Mouse (Mus musculus) liver, postnatal 0 days (tissue): ENCODE results near the gene Rac3. TPM values are rescaled to one million over a fixed set of nuclear protein-coding genes. Genes with fewer than 3 reads are reported as not detected.
"Not testable (repeated sequence)": the region's sequence is repeated elsewhere in the genome, so short reads cannot be mapped to it uniquely, and the experiment has no call there.

ENCODE experiments used
- ATAC-seq: fragments of 200-750 bp; cut with Nextera tagmentation; 2 replicates; pipeline ENCODE4 v1.8.0; 2017; ENCODE audit warnings: mild to moderate bottlenecking, moderate library complexity
- DNase-seq: peaks from one replicate; pipeline ENCODE4 v3.0.0-alpha.2; 2016
- H3K27ac ChIP-seq: fragments of 300-500 bp; sonication (generic); 2 replicates; pipeline ENCODE4 v1.5.1; 2014; ENCODE audit warnings: antibody characterized with exemption, moderate library complexity, mild to moderate bottlenecking, low read depth
- H3K27me3 ChIP-seq: fragments of 300-500 bp; sonication (generic); 2 replicates; pipeline ENCODE4 v1.6.1; 2014; ENCODE audit warnings: low read length, control low read depth, mixed read lengths; ENCODE audit not compliant: insufficient read depth
- H3K36me3 ChIP-seq: fragments of 300-500 bp; sonication (generic); replicated peaks from 2 replicates; pipeline ENCODE4 v1.6.1; 2014; ENCODE audit warnings: mild to moderate bottlenecking, control low read depth, low read length, moderate library complexity, mixed read lengths; ENCODE audit not compliant: insufficient read depth
- H3K4me1 ChIP-seq: fragments of 300-500 bp; sonication (generic); 2 replicates; pipeline ENCODE4 v1.6.1; 2014; ENCODE audit warnings: antibody characterized with exemption, mild to moderate bottlenecking, control low read depth; ENCODE audit not compliant: insufficient read depth
- H3K4me2 ChIP-seq: fragments of 300-500 bp; sonication (generic); 2 replicates; pipeline ENCODE4 v1.6.1; 2014; ENCODE audit warnings: low read depth, mild to moderate bottlenecking, low read length, moderate library complexity, mixed read lengths
- H3K4me3 ChIP-seq: fragments of 300-500 bp; sonication (generic); 2 replicates; pipeline ENCODE4 v1.5.1; 2014; ENCODE audit warnings: low read depth, low read length
- H3K9ac ChIP-seq: fragments of 300-500 bp; sonication (generic); replicated peaks from 2 replicates; pipeline ENCODE4 v1.6.1; 2014; ENCODE audit warnings: mild to moderate bottlenecking, moderate library complexity
- H3K9me3 ChIP-seq: fragments of 300-500 bp; sonication (generic); 2 replicates; pipeline ENCODE4 v1.6.1; 2016; ENCODE audit warnings: mild to moderate bottlenecking, control low read depth, low read length, mixed read lengths
- CTCF ChIP-seq: sonication (generic); IDR thresholded peaks from 2 replicates; pipeline ENCODE4 v1.5.1; 2016; ENCODE audit warnings: antibody characterized with exemption, low read depth
- EP300 ChIP-seq: IDR thresholded peaks from 2 replicates; pipeline ENCODE4 v1.6.1; 2016; ENCODE audit warnings: antibody characterized with exemption, low read depth, mild to moderate bottlenecking
- WGBS: fragments of 180-500 bp; shearing (Covaris S2); extraction: QIAGEN DNeasy Blood & Tissue Kit; methylation state at CpG from one replicate; pipeline ENCODE4 v1.1.7; 2014; ENCODE audit not compliant: insufficient replicate concordance; 5-methylcytosine and 5-hydroxymethylcytosine counted together
- polyA plus RNA-seq: library from polyadenylated mRNA; unstranded; fragments of >200 nt; fragmentation: Nextera tagmentation; extraction: Ambion mirVana; gene quantifications from 2 replicates; pipeline ENCODE4 v1.2.1, GENCODE M21; 2015

Gene Rac3
- polyA plus RNA-seq, 1 experiment from 2014 or later, result 0.36 TPM

DNA sequence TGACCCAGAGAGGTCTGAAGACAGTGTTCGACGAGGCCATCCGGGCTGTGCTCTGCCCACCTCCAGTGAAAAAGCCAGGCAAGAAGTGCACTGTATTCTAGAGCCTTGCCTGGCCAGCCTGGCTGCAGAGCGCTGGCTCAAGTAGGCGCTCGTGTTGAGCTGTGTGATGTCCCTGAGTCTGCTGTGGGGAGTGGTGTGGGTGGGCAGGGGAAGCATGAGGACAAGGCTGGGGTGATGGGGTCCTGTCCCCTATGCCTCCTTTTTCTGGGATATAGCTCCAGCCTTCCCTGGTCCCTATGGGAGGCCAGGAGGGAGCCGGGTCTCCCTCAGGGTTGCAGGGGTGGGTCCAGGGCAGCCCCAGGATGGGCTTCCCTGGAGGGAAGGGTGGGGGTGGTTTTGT lies 2.2 kb downstream of the Rac3 start:
- Histone ChIP-seq H3K27me3 (peaks cover 24% of the 10 kb centered on the region), H3K9me3 (no peaks in the 10 kb centered on the region), H3K4me1 (peaks cover 30% of the 10 kb centered on the region), H3K9ac (no peak overlapping the region), H3K4me2 (no peak overlapping the region), H3K4me3 (no peak overlapping the region), H3K36me3 (peaks cover 9% of the 10 kb centered on the region), H3K27ac (no peak overlapping the region)
- TF ChIP-seq EP300, result no peak
- TF ChIP-seq CTCF, result no peak
- 91% methylated on average over 6 of the region's 7 CpGs for WGBS
- no peak for DNase-seq
- no peak for ATAC-seq

DNA sequence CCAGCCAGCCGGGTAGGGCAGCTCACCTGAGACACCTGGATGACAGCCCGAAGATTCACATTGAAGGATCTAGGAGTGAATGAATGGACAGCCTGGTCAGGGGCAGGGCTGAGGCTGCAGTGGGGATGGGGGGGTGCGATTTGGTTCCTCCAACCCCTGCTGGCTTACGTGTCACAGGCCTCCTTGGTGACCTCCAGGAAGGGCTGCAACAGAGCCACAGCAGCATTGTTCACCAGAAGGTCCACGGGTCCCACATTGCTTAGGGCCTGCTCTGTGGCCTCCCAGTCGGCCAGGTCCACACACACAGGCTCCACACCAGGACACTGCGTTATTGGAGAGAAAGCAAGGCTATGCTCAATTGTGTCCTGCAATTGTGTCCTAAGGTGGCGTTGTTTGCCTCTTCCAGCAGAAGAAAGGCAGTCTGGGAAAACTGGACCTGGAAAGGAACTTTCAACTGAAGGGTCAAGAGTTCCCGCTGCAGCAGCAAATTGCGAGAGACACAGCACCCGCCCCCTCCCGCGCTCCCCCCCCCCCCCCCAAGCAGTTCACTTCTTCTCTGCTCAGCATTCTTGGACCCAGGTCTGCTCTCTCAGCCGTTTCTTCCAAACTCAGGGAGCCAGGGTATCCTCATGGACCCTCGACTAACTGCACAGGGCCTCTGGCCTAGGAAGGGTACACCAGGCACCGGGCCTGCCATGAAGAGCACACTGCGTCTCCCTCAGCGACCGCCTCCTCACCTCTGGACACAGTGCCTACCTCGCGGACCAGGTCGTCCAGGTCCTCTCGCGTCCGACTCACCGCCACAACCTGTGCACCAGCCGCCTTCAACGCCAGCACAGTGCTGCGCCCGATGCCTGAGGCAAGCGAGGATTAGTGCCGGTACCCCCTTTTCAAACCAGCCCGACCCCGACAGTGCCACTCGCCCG lies 5.2 kb downstream of the Rac3 start:
- Histone ChIP-seq H3K9ac (peak overlapping the region; percentile 70), H3K27ac (peak overlapping the region; percentile 93), H3K4me1 (peaks cover 22% of the 10 kb centered on the region), H3K36me3 (0 out of 2 replicates have a peak, but pooled peaks cover 2% of the 10 kb centered on the region), H3K4me2 (peak overlapping the region; percentile 86), H3K27me3 (peaks cover 17% of the 10 kb centered on the region), H3K4me3 (peak overlapping the region; percentile 63), H3K9me3 (no peaks in the 10 kb centered on the region)
- ATAC-seq (peak; percentile 77), DNase-seq (no peak)
- WGBS, result 22% methylated on average over 34 of the region's 36 CpGs
- peak; percentile 5; the same call in 1 of the 2 replicates for TF ChIP-seq CTCF
- no peak for TF ChIP-seq EP300

DNA sequence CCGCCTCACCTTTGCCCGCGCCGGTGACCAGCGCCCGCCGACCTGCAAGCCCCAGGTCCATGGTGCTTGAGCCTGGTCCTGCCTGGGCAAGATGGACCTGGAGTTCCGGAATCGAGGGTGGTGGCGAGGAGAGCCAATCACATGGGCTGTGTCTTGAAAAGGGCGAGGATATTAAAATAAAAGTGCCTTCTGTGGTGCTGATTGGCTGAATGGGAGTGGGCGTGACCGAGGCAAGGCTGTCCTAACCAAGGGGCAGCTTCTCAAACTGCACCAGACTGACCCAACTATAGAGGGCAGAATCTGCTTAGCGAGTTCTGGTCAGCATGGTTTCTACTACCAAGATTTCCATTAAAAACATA lies 5.9 kb downstream of the Rac3 start, which contains the start of gene Dcxr:
TSS of gene Dcxr (minus strand) at position 113 of the 359 bp plus-strand sequence.
- Histone ChIP-seq H3K9me3 (no peaks in the 10 kb centered on the region), H3K27ac (peak within 1 kb of the TSS; percentile 93), H3K36me3 (0 out of 2 replicates have a peak, but pooled peaks cover 2% of the 10 kb centered on the region), H3K27me3 (peaks cover 10% of the 10 kb centered on the region), H3K4me2 (peak within 1 kb of the TSS; percentile 86), H3K4me1 (peaks cover 16% of the 10 kb centered on the region), H3K9ac (peak within 1 kb of the TSS; percentile 70), H3K4me3 (peak within 1 kb of the TSS; percentile 63)
- peak; percentile 89 for ATAC-seq
- TF ChIP-seq CTCF (peak; percentile 63), EP300 (no peak)
- 1% methylated on average over 14 of the region's 14 CpGs for WGBS
- peak; percentile 88 for DNase-seq

DNA sequence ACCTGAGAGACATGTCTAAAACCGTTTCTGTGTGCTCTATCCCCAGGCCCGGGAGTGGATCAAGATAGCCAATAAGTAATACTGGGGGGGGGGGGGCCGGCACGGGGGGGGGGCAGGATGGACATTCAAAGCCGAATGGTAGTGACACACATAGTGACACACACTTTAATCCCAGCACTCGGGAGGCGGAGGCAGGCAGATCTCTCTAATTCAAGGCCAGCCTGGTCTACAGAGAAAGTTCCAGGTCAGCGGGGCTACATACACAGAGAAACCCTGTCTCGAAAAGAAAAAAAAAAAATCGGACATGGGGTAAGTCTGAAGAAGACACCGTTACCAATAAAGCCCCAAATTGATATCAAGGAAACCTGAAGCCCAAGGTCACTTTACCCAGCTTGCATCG lies 6.3 kb downstream of the Rac3 start:
- Histone ChIP-seq H3K36me3 (0 out of 2 replicates have a peak, but pooled peaks cover 2% of the 10 kb centered on the region), H3K4me1 (peaks cover 15% of the 10 kb centered on the region), H3K9ac (no peak overlapping the region), H3K4me3 (no peak overlapping the region), H3K4me2 (peak overlapping the region; percentile 86), H3K27ac (peak overlapping the region; percentile 7; the same call in 1 of the 2 replicates), H3K27me3 (peaks cover 6% of the 10 kb centered on the region; the same call in 1 of the 2 replicates), H3K9me3 (no peaks in the 10 kb centered on the region)
- ATAC-seq, result no peak
- DNase-seq, result no peak
- TF ChIP-seq EP300, result no peak
- no peak for TF ChIP-seq CTCF
- WGBS, result 46% methylated on average over 12 of the region's 12 CpGs

DNA sequence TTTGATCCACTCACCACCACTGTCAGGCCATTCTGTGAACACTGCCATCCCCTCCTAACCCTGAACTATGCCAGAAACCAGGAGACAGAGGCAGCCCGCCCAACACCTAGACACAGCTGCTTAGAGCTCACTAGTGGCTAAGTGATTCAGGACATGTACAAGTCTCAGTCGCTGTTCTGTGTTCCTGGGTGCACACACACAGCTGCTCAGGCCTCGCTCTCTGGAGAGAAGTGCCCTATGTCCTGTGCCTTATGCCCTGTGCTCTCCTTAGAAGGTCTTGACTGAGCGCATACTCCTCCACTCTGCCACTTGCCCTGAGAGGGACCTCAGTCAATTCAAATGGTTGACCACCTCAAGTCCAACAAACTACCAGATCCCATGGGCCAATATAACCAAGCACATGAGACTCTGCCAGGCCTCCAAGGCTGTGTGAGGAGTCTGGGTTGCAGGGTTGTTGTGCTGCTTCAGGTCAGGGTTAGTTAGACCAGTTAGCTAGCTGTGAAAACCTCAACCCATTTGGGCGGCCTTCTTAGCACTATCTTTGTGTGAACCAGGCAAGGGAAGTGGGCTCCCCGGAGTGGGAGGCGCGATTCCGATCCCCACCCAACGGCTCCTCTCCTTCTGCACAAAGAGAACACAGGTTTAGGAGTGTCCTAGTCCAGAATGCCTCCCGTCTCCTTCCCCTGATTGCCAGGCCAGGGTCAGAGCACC lies 7.4 kb downstream of the Rac3 start:
- Histone ChIP-seq H3K9ac (no peak overlapping the region), H3K4me1 (peaks cover 15% of the 10 kb centered on the region), H3K4me2 (no peak overlapping the region), H3K27ac (no peak overlapping the region), H3K27me3 (0 out of 2 replicates have a peak, but pooled peaks cover 8% of the 10 kb centered on the region), H3K36me3 (0 out of 2 replicates have a peak, but pooled peaks cover 2% of the 10 kb centered on the region), H3K9me3 (no peaks in the 10 kb centered on the region), H3K4me3 (no peak overlapping the region)
- TF ChIP-seq CTCF (no peak), EP300 (no peak)
- ATAC-seq (no peak), DNase-seq (no peak)
- WGBS, result 75% methylated on average over 11 of the region's 11 CpGs

DNA sequence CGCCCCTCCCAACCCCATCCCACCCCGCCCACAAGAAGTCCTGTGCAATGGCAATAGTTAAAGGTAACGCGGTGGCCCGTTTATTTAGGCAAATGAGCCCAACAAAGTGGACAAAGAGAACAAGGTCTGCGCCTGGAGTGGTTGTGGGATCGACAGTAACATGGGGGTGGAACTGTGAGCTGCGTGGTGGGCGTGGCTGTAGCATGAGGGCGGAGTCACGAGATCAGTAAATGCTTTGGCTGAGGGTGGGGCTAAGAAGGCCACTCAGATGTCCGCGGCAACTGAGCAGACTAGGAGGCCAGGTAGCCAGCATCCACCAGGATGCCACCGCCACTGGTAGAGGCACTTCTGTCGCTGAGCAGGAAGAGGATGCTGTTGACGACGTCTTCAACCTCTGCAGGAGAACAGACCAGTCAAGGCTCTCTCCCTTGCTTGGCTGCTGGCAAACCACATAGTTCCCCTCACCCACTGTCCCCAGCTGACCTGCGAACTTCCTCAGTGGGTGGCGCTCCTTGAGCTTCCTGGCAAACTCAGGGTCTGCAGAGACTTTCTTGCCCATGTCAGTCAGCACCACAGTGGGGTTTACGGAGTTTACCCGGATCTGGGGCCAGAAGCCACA lies 8.3 kb downstream of the Rac3 start:
- WGBS, result 5% methylated on average over 17 of the region's 21 CpGs
- H3K9me3 ChIP-seq, H3K9ac ChIP-seq, H3K36me3 ChIP-seq, H3K27me3 ChIP-seq, H3K4me3 ChIP-seq, H3K27ac ChIP-seq: not testable (repeated sequence)
- ATAC-seq (peak; percentile 30), DNase-seq (peak; percentile 73)
- Histone ChIP-seq H3K4me2 (peak overlapping the region; percentile 47), H3K4me1 (peaks cover 15% of the 10 kb centered on the region)
